Mouse (Mus musculus) right cerebral cortex, postnatal 10 days (tissue): ENCODE measurements at regions not wholly inside any gene's neighbourhood (a gene's known extent, or its start where the extent isn't known, plus 50 kb on each side); places are given as distances from the start of the nearest gene placed in this dataset.
A peak's percentile ranks its signal among the peaks of the same experiment; 100 is the strongest.

Experiments used
- DNase-seq, 2 experiments: peaks; one replicate each; pipeline ENCODE4 v3.0.0; 2021; ENCODE audit warnings: low spot score in 2 of 2

DNA sequence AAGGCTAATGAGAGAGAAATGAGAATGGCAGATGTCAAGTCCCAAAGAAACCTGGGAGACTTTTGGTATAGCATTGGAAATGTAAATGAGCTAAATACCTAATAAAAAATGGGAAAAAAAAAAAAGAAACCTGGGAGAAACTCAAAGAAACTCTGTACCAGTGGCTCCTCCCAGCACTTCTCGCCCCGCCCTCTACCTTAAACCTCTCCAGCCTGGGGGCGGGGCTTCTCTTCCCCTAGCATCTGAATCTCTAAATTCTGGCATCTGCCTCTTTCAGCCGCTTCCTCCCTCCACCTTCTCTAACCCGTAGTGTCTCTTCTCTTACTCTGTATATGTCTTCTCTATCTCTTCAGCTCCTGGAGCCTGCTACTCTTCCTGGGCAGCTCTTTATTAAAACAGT lies 53.2 kb downstream of the Gpr6 start:
- no peak for DNase-seq

- DNase-seq: peak in 1 of 2 experiments; percentile 44
Observed at GRCm38 (mm10) chr10:41016547-41016946, 55.5 kb downstream of the Gpr6 start.

DNA sequence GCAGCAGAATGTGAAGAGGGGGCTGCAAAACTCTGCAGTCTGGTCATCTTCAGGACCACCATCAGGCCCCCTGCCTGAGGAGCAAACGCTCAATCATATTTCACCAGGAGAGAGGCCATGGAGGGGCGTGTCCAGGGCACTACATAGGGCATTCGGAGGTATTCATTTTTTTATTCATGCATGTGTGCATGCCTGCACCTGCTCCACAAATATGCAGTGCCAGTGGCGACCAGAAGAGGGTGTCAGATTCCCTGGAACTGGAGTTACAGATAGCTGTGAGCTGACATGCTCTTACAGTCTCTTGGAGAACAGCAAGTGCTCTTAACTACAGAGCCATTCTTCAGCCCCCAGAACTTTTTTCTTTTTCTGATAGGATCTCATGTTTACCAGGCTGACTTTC lies 56.4 kb downstream of the Gpr6 start:
- peak; percentile 66 to 82 for DNase-seq

DNA sequence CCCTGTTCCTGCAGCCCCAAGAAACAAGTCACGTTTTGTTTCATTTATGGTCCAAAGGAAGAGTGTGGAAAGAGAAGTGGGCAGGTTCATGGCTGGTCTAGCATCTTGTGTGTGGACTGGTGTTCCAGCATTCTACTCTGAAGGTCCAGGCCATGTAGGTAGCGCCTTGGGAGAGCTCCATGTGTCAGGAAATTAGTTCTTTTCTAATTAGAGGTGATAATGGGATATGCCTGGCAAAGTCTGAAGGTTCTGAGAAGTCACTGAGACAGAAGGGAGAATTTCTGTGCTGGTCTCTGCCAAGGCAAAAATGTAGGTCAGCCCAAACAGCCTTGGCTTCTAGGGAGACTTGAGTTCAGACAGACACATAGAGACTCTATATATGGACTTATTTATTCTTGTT lies 61.5 kb downstream of the Gpr6 start:
- DNase-seq: peak in 1 of 2 experiments; percentile 4

GRCm38 (mm10) chr10:41007866-41008265 lies 64.2 kb downstream of the Gpr6 start:
- DNase-seq: peak in 1 of 2 experiments; percentile 12

GRCm38 (mm10) chr10:41006634-41007033 lies 65.5 kb downstream of the Gpr6 start:
- peak in 1 of 2 experiments; percentile 15 for DNase-seq

GRCm38 (mm10) chr10:41005776-41006175 lies 66.3 kb downstream of the Gpr6 start:
- peak in 1 of 2 experiments; percentile 11 for DNase-seq

GRCm38 (mm10) chr10:41004753-41005152 lies 67.3 kb downstream of the Gpr6 start:
- peak in 1 of 2 experiments; percentile 14 for DNase-seq

DNA sequence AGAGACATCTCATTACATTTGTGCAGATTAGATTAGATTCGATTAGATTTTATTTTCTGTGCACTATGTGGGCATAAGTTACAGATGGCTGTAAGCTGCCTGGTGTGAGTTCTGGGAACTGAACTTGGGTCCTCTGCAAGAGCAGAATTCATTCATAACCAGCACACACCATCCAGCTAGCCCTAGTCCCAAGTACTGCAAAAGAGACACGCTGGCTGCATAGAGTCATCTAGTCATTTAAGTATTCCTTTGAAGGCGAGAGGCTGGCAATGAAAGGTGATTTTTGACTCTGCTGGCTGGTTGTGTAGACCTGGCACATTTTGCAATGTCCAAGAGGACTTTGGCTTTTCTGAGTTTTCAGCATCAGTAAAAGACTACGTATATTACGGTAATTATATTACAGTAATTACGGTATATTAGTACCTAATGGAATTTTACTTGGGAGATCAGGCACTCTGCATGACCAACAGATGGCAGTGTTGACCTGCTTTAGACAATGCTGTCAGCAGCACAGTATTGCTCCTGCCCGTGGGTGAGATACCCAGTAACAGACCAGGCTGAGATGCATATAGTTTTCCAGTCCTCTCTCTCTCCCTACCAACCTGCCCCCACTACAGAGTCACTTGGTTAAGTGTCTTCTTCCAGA lies 67.9 kb downstream of the Gpr6 start:
- DNase-seq: peak; percentile 89 to 90

- DNase-seq: peak in 1 of 2 experiments; percentile 2
Observed at GRCm38 (mm10) chr10:41003197-41003596, 68.9 kb downstream of the Gpr6 start.

DNA sequence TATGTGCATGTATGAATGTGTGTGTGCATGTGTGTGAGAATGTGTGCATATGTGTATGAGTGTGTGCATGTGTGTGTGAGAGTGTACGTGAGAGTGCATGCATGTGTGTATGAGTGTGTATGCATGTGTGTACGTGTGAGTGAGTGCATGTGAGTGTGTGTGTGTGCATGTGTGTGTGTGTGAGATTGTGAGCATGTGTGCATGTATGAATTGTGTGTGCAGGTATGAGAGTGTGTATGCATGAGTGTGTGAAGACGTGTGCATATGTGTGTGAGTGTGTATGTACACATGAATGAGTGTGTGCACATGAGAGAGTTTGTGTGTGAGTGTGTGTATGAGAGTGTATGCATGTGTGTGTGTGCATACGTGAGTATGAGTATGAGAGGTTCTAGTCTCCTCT lies 71.1 kb downstream of the Gpr6 start:
- no peak for DNase-seq

DNA sequence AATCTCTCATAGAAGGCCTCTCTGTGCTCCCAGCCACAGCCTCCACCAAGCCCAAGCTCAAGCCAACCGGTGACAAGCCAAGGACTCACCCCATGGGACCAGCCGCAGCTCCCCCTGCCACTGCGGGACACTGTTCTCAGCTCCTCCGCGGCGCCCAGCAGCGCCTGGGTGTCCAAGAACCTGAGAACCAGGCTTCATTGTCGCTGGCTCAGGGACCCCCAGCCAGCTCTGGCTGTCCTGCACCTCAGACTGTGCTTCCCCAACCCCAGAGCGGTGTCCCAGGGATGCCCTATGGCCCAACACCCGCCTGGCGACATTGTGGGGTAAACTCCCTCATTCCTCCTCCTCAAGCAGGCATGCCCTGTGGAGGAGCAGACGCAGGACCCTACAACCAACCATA lies 72.6 kb downstream of the Gpr6 start:
- peak; percentile 15 to 16 for DNase-seq

DNA sequence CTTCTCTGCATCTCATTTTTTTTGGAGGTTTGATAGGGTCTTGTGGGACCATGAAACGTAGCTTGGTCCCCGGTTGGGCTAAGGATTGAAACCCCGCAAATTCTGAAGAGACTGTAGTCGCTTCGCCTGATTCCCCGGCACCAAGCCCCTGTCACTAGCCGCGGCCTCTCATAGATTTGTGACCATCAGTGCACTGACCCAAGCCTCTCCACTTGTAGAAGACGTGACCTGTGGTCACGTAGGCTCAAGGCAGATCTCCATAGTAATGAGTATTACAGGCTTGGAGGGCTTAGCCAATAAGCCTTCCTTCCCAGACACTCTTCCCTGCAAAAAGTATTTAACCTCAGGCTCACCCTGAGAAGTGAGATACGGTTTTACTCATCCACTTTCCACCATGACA lies 73.3 kb downstream of the Gpr6 start:
- DNase-seq: peak; percentile 3 to 17

DNA sequence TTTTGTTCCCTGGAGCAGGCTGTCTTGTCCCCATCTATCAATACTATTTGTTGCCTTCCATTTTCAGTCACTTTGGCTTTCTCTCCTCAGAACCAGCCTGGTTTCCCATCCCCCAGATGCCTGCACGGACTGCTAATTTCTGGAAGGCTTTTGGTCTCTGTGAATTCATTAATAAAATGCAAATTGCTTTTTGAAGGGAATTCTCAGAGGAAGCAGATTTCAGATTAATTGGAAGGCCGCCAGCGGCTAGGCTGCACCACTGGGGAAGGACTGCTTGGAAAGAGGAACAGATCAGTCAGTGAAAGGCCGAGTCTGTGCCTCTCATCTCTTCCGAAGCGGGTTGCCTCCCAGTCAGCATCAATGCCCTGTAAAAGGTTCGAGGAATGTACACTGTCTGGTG lies 73.8 kb downstream of the Gpr6 start:
- DNase-seq: peak; percentile 82 to 83

DNA sequence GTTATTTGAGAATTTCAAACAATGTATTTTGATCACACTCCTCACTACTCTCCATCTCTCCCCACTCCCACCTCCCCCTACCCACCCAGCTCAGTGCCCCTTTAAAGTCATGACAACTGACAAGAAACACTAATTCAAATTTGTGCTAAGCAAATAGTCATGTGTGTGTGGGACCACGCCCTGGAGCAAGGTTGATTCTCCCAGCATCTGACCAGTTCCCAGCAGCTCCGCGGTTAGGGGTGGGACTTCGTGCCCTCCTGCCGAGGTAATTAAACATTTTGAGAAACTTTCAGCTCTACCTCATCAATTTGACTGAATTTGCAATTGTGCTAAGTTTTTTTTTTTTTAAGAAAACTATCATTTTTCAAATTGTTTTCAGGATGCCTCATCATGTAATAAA lies 74.5 kb downstream of the Gpr6 start:
- DNase-seq: peak in 1 of 2 experiments; percentile 11
